Mouse (Mus musculus) lung, adult 2 months (tissue): Measurements from ENCODE around the gene Rpl41.

Experiments used
- CTCF ChIP-seq: fragments of 200-500 bp; IDR thresholded peaks from 2 replicates; pipeline ENCODE4 v1.5.1; 2011; ENCODE audit warnings: mild to moderate bottlenecking, low read length, control low read depth; ENCODE audit not compliant: insufficient read depth
- POLR2A ChIP-seq: fragments of 200-500 bp; IDR thresholded peaks from 2 replicates; pipeline ENCODE4 v1.6.1; 2011; ENCODE audit warnings: low read depth, mild to moderate bottlenecking, control low read depth, low read length, borderline replicate concordance; ENCODE audit errors: extremely low read depth

- no peak for TF ChIP-seq POLR2A
- no peak for TF ChIP-seq CTCF
Observed at GRCm38 (mm10) chr10:128543100-128543499, 6.0 kb downstream of the Rpl41 start.
